ENCODE assay signal across 9 mouse cellular contexts in the genomic region with DNA sequence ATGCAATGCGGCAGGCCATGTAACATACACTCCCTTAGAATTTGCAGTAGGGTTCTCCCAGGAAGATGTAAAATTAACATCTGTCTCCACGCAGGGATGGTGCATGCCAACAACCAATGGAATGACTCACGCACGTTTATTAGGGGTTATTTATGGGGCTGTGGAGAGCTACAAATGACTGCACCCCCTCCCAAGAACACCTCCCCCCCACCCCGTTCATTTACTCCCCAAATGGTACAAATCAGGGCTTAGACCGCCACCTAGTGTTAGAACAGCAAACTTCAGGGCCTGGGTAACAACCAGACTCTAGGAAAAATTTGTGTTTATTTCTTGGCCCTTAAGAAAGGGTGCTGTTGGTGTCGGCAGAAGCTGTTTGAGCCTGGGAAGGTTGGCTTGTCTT. TPM values are rescaled to one million over a fixed set of nuclear protein-coding genes. Genes with fewer than 3 reads are reported as not detected.
DNase-seq lines count a peak whose midpoint lies in the region; ATAC-seq and TF ChIP-seq lines count a peak whose summit lies in the region.
"Had no signal": no experiment of that assay in that cellular context is flagged by ENCODE, and none has a peak within 500 bp of the region (broad histone marks: within the 10 kb centered on the region; RNA-seq: fewer than 3 reads in every experiment).

No protein-coding gene starts in this region.

- no peaks in the 10 kb centered on the region for H3K36me3 ChIP-seq in intestine, postnatal 0 days (ENCODE audit: control insufficient read depth, insufficient read depth)
- no peaks in the 10 kb centered on the region for H3K36me3 ChIP-seq in intestine, embryonic 16.5 days (ENCODE audit: control insufficient read depth, insufficient read depth, low read length)
- no peaks in the 10 kb centered on the region for H3K36me3 ChIP-seq in ES-Bruce4 (ENCODE audit: control insufficient read depth, insufficient read depth, low read length, poor library complexity, severe bottlenecking)
- no peaks in the 10 kb centered on the region for H3K36me3 ChIP-seq in neural tube, embryonic 15.5 days
- H3K36me3 ChIP-seq: stomach, embryonic 15.5 days had no signal

- peak; percentile 53 for DNase-seq in c-Kit-negative CD71-positive TER-119-positive erythroid progenitor cells, embryonic 14.5 days (ENCODE audit: low read depth, low spot score)
- peak; percentile 58 to 76 for DNase-seq in frontal cortex, postnatal 36 days (ENCODE audit: low spot score in 2 of 2)
- peak; percentile 46 to 74 for DNase-seq in layer of hippocampus, postnatal 25 days (ENCODE audit: extremely low spot score in 1 of 2, low spot score in 1 of 2)
- DNase-seq in ovary, adult 18-20 months (ENCODE audit: low spot score), result no peak

- no peak overlapping the region for H3K4me3 ChIP-seq in intestine, postnatal 0 days (ENCODE audit: low read depth, low read length)
- no peak overlapping the region for H3K4me3 ChIP-seq in intestine, embryonic 16.5 days (ENCODE audit: low read length)
- no peak overlapping the region for H3K4me3 ChIP-seq in ES-Bruce4 (ENCODE audit: low read depth, low read length)
- H3K4me3 ChIP-seq in neural tube, embryonic 15.5 days (replicated peaks), result no peak overlapping the region
- H3K4me3 ChIP-seq: stomach, embryonic 15.5 days had no signal

- H3K9me3 ChIP-seq in intestine, postnatal 0 days (ENCODE audit: control insufficient read depth), result no peaks in the 10 kb centered on the region
- no peaks in the 10 kb centered on the region for H3K9me3 ChIP-seq in intestine, embryonic 16.5 days (ENCODE audit: control insufficient read depth, low read length)
- H3K9me3 ChIP-seq in ES-Bruce4 (replicated peaks; ENCODE audit: control insufficient read depth, insufficient read depth, low read length, poor library complexity, severe bottlenecking), result no peaks in the 10 kb centered on the region
- H3K9me3 ChIP-seq in neural tube, embryonic 15.5 days (replicated peaks), result no peaks in the 10 kb centered on the region
- H3K9me3 ChIP-seq: stomach, embryonic 15.5 days had no signal

- H3K27me3 ChIP-seq in intestine, postnatal 0 days (replicated peaks; ENCODE audit: control insufficient read depth, insufficient read depth, low read length), result no peaks in the 10 kb centered on the region
- no peaks in the 10 kb centered on the region for H3K27me3 ChIP-seq in intestine, embryonic 16.5 days (replicated peaks; ENCODE audit: control insufficient read depth, insufficient read depth, low read length)
- H3K27me3 ChIP-seq in ES-Bruce4 (ENCODE audit: control insufficient read depth, insufficient read depth, low read length, poor library complexity, severe bottlenecking), result no peaks in the 10 kb centered on the region
- no peaks in the 10 kb centered on the region for H3K27me3 ChIP-seq in neural tube, embryonic 15.5 days (replicated peaks)
- H3K27me3 ChIP-seq: stomach, embryonic 15.5 days had no signal

- H3K27ac ChIP-seq in intestine, postnatal 0 days (ENCODE audit: low read depth, low read length), result no peak overlapping the region
- H3K27ac ChIP-seq in intestine, embryonic 16.5 days (ENCODE audit: low read length), result no peak overlapping the region
- no peak overlapping the region for H3K27ac ChIP-seq in ES-Bruce4 (ENCODE audit: insufficient read depth, low read length)
- H3K27ac ChIP-seq in neural tube, embryonic 15.5 days (replicated peaks), result peak overlapping the region; percentile 76
- H3K27ac ChIP-seq: stomach, embryonic 15.5 days had no signal

- H3K9ac ChIP-seq in intestine, postnatal 0 days (ENCODE audit: low read depth, low read length), result no peak overlapping the region
- no peak overlapping the region for H3K9ac ChIP-seq in intestine, embryonic 16.5 days (ENCODE audit: low read depth, low read length)
- H3K9ac ChIP-seq in ES-Bruce4 (ENCODE audit: low read depth, poor library complexity, severe bottlenecking), result no peak overlapping the region
- no peak overlapping the region for H3K9ac ChIP-seq in neural tube, embryonic 15.5 days (replicated peaks)
- H3K9ac ChIP-seq: stomach, embryonic 15.5 days had no signal

- TF ChIP-seq EP300 in ES-Bruce4 (IDR thresholded peaks at IDR 0.05; ENCODE audit: insufficient read depth, low read depth, low read length), result no peak

- WGBS in intestine, postnatal 0 days, result 15% methylated on average over 7 of the region's 7 CpGs
- WGBS in intestine, embryonic 16.5 days, result 17% methylated on average over 7 of the region's 7 CpGs
- WGBS in neural tube, embryonic 15.5 days, result 6% methylated on average over 7 of the region's 7 CpGs

- peak; percentile 80 for TF ChIP-seq CTCF in intestine, postnatal 0 days (IDR thresholded peaks at IDR 0.05; ENCODE audit: low read depth)
- TF ChIP-seq CTCF in ES-Bruce4 (IDR thresholded peaks at IDR 0.05; ENCODE audit: low read depth, low read length), result peak; percentile 27

- no peak for TF ChIP-seq POLR2A in ES-Bruce4 (IDR thresholded peaks at IDR 0.05; ENCODE audit: insufficient read depth, low read length)

- no peak for ATAC-seq in intestine, postnatal 0 days
- no peak for ATAC-seq in intestine, embryonic 16.5 days
- peak; percentile 60 for ATAC-seq in neural tube, embryonic 15.5 days (ENCODE audit: low FRiP score)

- no peak overlapping the region for H3K4me2 ChIP-seq in intestine, postnatal 0 days (replicated peaks; ENCODE audit: low read depth)
- no peak overlapping the region for H3K4me2 ChIP-seq in intestine, embryonic 16.5 days (ENCODE audit: low read depth, low read length)
- peak overlapping the region; percentile 47 for H3K4me2 ChIP-seq in neural tube, embryonic 15.5 days
- H3K4me2 ChIP-seq: stomach, embryonic 15.5 days had no signal

- H3K4me1 ChIP-seq in intestine, postnatal 0 days (replicated peaks; ENCODE audit: control insufficient read depth, insufficient read depth, low read length), result 0 out of 2 replicates have a peak, but pooled peaks cover 4% of the 10 kb centered on the region
- peaks cover 5% of the 10 kb centered on the region for H3K4me1 ChIP-seq in intestine, embryonic 16.5 days (ENCODE audit: control insufficient read depth, insufficient read depth, low read length)
- H3K4me1 ChIP-seq in ES-Bruce4 (ENCODE audit: control insufficient read depth, insufficient read depth, low read length), result no peaks in the 10 kb centered on the region
- peaks cover 27% of the 10 kb centered on the region for H3K4me1 ChIP-seq in neural tube, embryonic 15.5 days

RNA-seq across cellular contexts. Expression of a gene that starts 3.7 kb away (rescaled TPM):
- polyA plus RNA-seq in intestine, postnatal 0 days (2015; fragmentation: Nextera tagmentation; extraction: Ambion mirVana), result 17.2 and 19.7 TPM in 2 replicates
- 51.2 and 55.4 TPM in 2 replicates for polyA plus RNA-seq in intestine, embryonic 16.5 days (2015; fragmentation: Nextera tagmentation; extraction: Ambion mirVana)
- polyA plus RNA-seq in ES-Bruce4 (2011; ENCODE audit: insufficient read depth, insufficient read length, low read depth, missing spikeins), result 64.4 and 75.1 TPM in 2 replicates
- 10 to 100 TPM; 13.4 to 14.8 TPM for total RNA-seq in layer of hippocampus, postnatal 25 days (2021)
- 16.0 and 23.1 TPM in 2 replicates for polyA plus RNA-seq in neural tube, embryonic 15.5 days (2015; fragmentation: Nextera tagmentation; extraction: Ambion mirVana)

RNA-seq across cellular contexts. Expression of a gene that starts 3.7 kb away (rescaled TPM):
- polyA plus RNA-seq in intestine, postnatal 0 days (2015; fragmentation: Nextera tagmentation; extraction: Ambion mirVana), result 12.4 and 13.4 TPM in 2 replicates
- polyA plus RNA-seq in intestine, embryonic 16.5 days (2015; fragmentation: Nextera tagmentation; extraction: Ambion mirVana), result 7.8 and 9.7 TPM in 2 replicates
- polyA plus RNA-seq in ES-Bruce4 (2011; ENCODE audit: insufficient read depth, insufficient read length, low read depth, missing spikeins), result 86.0 and 94.1 TPM in 2 replicates
- 10 to 100 TPM; 70.1 to 71.0 TPM for total RNA-seq in layer of hippocampus, postnatal 25 days (2021)
- polyA plus RNA-seq in neural tube, embryonic 15.5 days (2015; fragmentation: Nextera tagmentation; extraction: Ambion mirVana), result 20.3 and 22.8 TPM in 2 replicates

RNA-seq across cellular contexts. Expression of a gene that starts 29.5 kb away (rescaled TPM):
- polyA plus RNA-seq in intestine, postnatal 0 days (2015; fragmentation: Nextera tagmentation; extraction: Ambion mirVana), result not detected in 2 replicates
- not detected in 2 replicates for polyA plus RNA-seq in intestine, embryonic 16.5 days (2015; fragmentation: Nextera tagmentation; extraction: Ambion mirVana)
- polyA plus RNA-seq in ES-Bruce4 (2011; ENCODE audit: insufficient read depth, insufficient read length, low read depth, missing spikeins), result 1.4 and 1.8 TPM in 2 replicates
- total RNA-seq in layer of hippocampus, postnatal 25 days (2021), result 1 to 10 TPM; 1.6 to 2.0 TPM
- polyA plus RNA-seq in neural tube, embryonic 15.5 days (2015; fragmentation: Nextera tagmentation; extraction: Ambion mirVana), result 0.09 and 0.10 TPM in 2 replicates

RNA-seq across cellular contexts. Expression of a gene that starts 54.6 kb away (rescaled TPM):
- polyA plus RNA-seq in intestine, postnatal 0 days (2015; fragmentation: Nextera tagmentation; extraction: Ambion mirVana), result not detected in 2 replicates
- 0.09 and 0.20 TPM in 2 replicates for polyA plus RNA-seq in intestine, embryonic 16.5 days (2015; fragmentation: Nextera tagmentation; extraction: Ambion mirVana)
- polyA plus RNA-seq in ES-Bruce4 (2011; ENCODE audit: insufficient read depth, insufficient read length, low read depth, missing spikeins), result 4.5 and 6.4 TPM in 2 replicates
- total RNA-seq in layer of hippocampus, postnatal 25 days (2021), result under 1 TPM; 0.40 to 0.57 TPM
- polyA plus RNA-seq in neural tube, embryonic 15.5 days (2015; fragmentation: Nextera tagmentation; extraction: Ambion mirVana), result 0.31 and 0.36 TPM in 2 replicates
